Mouse (Mus musculus): ENCODE data around the gene 2310022A10Rik.

- no peak for TF ChIP-seq CTCF (IDR thresholded peaks at IDR 0.05; ENCODE audit: extremely low read depth, insufficient read length, insufficient replicate concordance, low read depth, low read length)
- no peak for TF ChIP-seq POLR2A (IDR thresholded peaks at IDR 0.05; ENCODE audit: low read depth, low read length)
Observed at GRCm38 (mm10) chr7:27529070-27529469, 24.0 kb upstream of the 2310022A10Rik start.

Data from small intestine, adult 2 months (tissue).